Mouse (Mus musculus): ENCODE data around the gene Abca7. TPM values are rescaled to one million over a fixed set of nuclear protein-coding genes. Genes with fewer than 3 reads are reported as not detected.
A peak's percentile ranks its signal among the peaks of the same experiment; 100 is the strongest.
"Not testable (repeated sequence)": the region's sequence is repeated elsewhere in the genome, so short reads cannot be mapped to it uniquely, and the experiment has no call there.

Abca7 gene
- total RNA-seq, 2 experiments from 2014 or later = 3.2 to 4.2 TPM

DNA sequence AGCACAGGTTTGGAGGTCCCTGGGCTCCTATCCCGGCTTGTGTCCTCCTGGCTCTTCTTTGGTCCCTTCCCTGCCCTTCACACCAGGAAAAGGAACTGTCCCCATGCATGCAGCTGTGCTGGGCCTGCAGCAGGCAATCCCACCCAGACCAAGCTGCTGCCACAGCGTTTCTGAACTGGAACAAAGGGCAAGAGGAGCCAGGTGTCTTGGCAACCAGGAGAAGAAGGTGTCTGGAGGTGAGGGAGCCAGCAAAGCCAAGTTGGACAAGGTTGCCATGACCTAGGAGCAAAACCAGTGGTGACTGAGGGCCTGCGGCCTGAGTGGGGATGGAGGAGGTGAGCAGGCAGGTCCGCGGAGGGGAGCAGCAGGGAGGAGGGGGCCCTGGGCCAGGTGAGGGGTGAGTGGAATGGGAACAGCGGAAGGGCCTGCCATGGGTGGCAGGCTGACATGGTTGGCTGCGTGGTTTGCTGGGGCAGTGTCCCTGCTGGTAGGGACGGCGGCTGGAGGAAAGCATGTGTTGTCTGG, 50.8 kb downstream of the Abca7 start, which contains the start of gene Gpx4:
Gpx4 (plus strand) TSS at position 126 of the 525 bp plus-strand sequence.
- DNase-seq = no peak

DNA sequence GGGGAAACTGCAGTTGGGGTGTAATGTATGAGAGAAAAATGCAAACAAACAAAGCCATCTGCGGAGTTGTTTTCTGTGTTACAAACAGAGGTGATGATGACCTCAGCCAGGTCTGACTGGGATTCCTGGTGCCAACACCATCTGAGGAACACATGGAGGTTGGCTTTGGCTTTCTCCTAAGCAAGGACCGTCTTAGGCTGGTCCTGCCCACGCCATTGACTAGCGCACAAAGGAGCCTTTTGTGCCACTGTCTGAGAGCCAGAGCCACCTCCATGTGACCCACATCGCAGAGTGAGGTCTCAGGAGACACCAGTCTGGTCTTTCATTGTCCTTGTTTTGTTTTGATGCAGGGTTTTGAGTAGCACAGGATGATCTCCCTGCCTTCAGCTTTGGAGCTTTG, 52.1 kb downstream of the Abca7 start:
- no peak for DNase-seq

DNA sequence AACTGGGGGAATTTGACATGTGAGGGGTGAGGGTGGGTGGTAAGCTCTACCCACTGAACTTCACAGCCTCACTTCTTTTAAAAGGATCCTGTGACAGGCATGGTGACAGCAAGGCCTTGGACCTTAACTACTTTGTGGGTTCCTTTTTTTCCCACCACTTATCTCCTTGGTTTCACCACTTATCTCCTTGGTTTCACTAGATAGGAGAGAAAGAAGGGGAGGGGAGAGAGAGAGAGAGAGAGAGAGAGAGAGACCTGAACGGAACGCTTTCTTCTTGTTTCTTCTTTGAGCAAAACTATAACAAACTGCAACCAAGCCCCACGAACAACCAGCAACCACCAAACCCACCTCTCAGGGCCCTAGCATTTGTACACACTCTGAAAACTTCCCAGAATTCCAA, 52.5 kb downstream of the Abca7 start:
- DNase-seq = no peak

DNA sequence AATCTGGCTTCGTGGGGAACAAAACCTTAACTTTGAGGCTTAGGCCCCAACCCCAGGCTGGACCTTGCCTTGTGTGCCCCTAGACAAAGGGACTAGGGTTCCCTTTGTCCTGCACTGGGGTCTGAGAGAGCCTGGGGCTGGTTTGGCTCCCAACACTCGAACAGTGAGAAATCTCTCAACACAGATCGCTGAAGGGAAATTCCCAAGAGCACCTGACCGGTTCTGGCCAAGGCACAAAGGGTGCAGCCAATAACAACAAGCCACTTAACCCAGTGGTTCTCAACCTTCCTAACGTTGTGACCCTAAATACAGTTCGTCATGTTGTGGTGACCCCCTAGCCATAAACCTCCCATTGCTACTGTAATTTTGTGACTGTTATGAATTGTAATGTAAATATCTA, 54.0 kb downstream of the Abca7 start:
- no peak for DNase-seq

DNA sequence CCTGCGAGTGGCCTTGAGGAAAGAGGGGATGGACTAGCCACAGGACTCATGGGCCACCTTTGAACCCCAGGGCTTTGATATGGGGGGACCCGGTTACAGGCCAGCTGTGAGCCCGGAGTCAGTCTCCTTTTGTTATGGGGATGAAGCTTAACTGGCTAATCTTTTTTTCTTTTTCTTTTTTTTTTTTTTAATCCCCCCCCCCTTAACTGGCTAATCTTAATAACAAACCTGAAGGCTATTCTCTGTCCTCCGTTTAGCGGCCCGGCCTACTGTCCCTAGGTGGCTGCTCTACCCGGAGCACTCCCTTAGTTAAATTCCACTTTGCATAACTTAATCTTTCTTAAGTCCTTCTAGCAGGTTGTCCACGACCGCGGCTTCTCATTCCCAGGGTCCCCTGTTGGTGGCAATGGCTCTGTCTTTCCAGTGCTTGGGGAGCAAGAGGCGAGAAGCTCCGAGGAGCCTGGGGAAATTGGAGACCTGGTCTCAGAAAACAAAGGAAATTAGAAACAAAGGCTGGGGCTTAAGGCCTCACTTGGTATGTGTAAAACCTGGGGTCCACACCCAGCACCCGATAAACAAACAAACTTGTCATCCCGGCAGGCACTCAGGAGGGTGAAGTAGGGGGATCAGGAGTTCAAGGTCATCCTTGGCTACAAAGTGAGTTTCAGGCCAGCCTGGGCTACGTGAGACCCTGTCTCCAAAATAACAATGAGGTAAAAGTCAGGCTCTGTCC, 54.8 kb downstream of the Abca7 start:
- no peak for DNase-seq

DNA sequence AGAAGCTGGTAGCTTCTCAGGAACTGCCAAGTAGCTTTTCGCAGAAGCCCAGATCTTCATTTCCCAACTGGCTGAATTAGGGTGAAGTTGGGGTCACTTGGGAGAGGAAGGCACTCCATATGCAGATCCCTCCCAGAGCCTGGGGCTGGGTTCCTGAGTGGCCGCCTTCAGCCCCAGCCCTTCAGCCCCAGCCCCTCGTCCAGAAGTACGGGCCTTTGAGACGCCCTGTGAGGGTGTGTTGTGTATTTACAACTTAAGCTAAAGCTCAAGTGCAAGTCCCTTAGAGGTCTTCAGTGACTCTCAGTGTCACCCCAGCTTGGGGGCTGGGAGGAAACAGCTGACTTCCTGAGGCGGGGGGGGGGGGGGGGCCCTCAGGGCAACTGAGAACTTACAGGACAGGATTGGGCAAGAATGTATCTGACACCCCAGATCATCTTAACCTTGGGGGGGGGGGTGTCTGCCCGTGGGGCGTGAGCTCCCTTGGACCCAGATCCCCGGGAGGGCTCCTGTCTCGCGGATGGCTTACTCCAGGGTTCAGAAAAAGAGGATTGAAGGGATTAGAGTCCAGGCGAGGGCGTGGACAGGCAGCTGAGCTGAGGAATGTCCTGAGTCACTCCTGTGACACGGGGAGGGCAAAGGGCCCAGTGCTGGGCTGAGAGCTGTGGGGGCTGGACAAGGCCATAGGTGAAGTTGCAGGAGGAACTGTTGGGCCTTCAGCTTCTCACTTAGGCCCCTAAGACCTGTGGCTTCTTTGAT, 55.5 kb downstream of the Abca7 start:
- peak; percentile 56 for DNase-seq

DNA sequence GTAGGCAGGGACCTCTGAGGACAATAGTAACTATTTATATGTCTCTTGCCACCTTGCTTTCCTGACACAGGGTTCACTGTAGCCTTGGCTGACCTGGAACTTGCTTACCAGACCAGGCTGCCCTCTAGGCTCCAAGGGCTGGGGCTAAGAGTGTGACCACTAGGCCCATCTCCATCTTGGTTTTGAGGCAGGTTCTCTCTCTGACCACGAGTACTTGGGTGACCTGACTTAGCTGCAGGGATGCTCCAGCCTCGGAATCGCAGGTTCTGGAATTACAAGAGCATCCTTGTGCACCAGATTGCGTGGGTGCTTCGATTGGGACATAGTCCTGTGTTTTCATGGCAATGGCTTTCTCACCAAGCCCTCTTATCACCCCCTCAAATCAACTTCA, 56.1 kb downstream of the Abca7 start:
- DNase-seq = no peak

DNA sequence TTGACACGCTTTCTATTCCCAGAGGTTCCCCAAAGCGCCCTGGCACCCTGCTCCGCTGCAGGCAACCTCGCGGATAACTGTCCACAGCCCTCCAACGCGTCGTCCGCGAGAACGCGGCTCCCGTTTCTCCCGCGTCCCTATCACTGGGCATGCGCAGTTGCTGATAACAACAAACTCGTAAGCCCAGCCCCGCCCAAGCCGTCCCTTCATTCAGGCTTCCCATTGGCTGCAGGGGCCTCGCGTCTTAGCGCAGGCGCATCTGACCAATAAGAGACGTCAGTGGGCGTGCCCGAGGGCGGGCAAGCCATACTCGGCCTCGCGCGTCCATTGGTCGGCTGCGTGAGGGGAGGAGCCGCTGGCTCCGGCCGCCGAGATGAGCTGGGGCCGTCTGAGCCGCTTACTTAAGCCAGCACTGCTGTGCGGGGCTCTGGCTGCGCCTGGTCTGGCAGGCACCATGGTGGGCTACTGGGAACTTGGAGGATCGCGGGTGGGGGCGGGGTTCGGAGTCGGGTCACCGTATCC, 57.0 kb downstream of the Abca7 start:
- DNase-seq = peak; percentile 99

DNA sequence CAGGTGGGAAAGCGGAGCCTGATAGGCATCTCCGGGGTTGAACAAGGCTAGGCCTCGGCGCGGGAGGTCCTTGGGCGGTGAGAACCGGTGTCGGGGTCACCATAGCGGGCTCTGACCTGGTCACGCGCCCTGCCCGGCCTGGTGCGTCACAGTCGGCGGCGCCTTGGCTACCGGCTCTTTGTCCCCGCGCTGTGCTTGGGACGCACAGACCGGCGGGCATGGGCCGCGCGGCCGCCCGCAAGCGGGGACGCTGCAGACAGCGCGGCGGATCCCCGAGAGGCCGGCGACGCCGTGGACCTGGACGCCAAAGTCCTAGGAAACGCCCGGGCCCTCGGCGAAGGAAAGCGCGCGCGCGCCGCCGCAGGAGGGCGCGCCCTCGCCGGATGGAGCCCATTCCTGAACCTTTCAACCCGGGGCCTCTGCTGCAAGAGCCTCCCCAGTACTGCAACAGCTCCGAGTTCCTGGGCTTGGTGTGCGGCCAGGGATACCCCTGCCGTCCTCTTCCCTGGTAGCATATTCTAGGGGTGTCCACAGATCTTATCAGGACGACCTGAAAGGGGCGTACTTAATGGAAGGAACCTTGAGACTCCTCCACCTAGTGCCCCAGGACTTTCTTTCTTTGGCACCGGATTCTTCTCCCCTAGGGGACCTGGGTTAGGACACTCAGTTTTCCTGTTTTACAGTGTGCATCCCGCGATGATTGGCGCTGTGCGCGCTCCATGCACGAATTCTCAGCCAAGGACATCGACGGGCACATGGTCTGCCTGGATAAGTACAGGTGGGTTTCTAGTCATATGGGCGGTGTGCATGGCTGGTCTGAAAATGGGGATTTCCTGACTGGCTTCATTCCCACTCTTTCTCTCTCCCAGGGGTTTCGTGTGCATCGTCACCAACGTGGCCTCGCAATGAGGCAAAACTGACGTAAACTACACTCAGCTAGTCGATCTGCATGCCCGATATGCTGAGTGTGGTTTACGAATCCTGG, 57.8 kb downstream of the Abca7 start:
- peak; percentile 72 for DNase-seq

DNA sequence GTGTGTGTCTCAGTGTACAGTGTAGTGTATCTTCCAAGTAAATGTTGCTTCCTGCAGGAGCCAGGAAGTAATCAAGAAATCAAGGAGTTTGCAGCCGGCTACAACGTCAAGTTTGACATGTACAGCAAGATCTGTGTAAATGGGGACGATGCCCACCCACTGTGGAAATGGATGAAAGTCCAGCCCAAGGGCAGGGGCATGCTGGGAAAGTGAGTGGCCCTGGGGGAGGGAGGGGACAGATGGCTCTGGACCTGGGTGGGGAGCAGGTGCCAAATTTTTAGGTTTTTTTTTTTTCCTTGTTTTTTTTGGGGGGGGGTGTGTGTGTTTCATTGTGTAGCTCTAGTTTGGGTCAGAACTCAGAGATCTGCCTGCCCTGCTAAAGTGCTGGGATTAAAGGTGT, 58.6 kb downstream of the Abca7 start:
- DNase-seq = not testable (repeated sequence)

DNA sequence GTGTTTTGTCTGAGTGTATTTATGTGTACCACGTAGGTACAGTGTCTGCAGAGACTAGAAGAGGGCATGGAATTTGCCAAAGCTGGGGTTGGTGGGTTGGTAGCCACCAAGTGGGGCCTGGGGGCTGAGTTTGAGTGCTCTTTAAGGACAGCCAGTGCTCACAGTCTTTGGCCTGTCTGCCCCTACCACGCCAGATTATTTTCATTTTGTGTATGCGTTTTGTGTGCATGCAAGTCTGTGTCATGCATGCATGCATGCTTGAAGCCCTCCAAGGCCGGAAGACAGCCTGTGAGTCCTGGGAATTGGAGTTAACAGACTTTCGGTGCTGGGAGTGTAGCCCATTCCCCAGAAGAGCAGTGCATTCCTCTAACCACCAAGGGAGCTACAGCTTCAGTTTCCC, 59.1 kb downstream of the Abca7 start:
- DNase-seq = no peak

DNA sequence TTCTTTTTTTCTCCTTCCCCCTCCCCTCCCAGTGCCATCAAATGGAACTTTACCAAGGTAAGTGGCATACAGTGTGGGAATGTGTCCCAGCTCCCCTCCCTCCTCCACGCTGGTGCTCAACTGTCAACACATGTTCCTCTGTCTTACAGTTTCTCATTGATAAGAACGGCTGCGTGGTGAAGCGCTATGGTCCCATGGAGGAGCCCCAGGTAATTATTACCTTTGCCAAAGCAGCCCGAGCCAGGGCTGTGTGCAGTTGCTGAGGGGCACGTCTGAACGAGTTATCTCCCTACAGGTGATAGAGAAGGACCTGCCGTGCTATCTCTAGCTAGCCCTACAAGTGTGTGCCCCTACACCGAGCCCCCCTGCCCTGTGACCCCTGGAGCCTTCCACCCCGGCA, 59.6 kb downstream of the Abca7 start:
- no peak for DNase-seq

DNA sequence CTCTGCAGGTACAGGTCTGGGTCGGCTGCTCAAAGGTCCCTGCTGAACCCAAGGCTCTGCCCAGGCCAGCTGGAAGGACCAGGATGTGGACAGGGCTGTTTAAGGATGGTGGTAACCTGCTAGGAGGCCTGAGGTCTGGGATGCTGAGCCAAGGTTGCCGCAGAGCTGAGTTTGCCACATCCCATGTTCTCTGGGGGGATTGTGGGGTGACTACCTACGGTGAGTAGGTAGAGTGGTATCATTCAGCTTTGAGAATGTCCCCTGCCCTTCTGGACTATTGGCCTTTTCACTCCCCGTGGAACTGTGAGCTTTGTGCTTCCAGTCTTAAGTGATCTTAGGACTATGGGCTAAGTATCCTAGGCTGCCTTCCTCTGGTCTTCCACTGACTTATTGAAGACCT, 60.2 kb downstream of the Abca7 start:
- no peak for DNase-seq

DNA sequence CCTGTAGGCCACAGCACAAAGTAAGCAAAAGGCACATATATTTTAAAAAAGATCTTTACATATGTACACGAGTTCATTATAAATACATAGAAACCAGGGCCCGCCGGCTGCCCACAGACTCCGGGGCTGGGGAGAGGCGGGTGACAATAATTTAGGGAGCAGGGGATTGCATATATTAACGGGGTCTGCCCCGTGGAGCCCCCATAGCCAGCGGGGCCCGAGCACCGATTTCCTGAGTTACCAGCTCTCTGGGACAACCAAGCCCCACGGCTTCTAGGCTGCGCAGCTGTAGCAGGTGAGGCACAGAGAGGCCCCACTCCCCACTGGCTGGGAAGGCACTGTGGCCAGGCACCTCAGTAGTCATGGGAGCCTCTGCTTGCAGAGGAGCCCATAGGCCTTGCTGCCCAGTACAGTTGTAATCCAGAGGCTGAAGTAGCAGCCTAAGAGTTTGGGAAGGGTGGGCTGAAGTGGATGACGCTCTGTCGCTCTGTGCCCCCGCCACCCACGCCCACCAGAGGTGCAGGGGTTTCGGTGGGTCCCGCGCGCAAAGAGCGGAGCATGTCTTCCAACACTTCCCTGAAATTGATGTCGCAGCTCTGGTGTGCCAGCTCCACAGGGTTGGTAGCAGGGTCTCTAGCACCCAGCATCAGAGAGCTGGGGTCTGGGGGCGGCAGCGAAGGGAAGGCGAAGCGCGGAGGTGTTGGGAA, 60.8 kb downstream of the Abca7 start:
- no peak for DNase-seq

DNA sequence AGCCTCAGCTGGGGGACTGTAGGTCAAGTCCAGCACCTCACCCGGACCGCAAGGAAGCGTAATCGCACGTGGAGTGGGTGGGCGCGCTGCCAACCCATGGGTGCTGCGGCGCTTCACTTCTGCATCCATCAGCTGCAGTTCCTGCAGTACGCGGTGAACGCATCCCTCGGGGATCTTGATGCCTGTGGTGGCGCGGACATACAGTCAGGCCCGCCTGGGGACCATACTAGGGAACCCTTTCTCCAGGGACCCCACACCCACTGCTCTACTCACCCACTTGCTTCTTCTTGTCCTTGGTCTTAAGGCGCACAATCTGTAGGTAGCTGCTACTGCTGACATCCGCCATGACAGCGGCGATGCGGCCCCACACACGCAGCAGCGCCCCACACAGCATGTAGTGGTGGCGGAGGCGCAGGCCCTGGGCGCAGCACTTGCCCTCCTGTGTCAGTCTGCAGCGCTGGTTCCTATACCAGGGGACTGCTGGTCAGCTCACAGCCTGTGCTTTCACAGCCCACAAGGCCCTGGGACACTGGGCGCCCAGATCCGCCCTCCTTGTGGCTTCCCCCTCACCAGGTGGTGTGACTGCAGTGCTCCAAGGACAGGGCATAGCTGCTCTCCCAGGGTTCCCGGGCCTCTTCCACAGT, 61.5 kb downstream of the Abca7 start:
- no peak for DNase-seq

DNA sequence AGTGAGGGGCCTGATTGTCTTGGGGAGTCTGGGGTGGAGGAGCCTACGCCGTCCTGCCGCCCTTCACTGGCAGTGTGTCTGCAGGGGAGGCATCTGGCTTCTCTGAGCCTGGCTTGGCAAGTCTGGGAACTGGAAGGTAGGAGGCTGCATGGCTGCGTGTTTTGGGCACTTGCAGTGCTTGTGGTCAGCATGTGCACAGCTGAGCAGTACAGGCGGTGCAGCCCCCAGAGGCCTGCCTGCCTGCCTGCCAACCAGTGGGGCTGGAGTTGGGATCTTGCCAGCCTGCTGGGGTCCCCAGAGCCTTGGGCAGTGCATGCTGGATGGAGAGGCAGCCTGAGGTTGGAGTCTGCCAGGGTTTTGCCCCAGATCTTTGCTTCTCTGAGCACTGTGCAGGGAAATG, 66.8 kb downstream of the Abca7 start:
- DNase-seq = no peak

DNA sequence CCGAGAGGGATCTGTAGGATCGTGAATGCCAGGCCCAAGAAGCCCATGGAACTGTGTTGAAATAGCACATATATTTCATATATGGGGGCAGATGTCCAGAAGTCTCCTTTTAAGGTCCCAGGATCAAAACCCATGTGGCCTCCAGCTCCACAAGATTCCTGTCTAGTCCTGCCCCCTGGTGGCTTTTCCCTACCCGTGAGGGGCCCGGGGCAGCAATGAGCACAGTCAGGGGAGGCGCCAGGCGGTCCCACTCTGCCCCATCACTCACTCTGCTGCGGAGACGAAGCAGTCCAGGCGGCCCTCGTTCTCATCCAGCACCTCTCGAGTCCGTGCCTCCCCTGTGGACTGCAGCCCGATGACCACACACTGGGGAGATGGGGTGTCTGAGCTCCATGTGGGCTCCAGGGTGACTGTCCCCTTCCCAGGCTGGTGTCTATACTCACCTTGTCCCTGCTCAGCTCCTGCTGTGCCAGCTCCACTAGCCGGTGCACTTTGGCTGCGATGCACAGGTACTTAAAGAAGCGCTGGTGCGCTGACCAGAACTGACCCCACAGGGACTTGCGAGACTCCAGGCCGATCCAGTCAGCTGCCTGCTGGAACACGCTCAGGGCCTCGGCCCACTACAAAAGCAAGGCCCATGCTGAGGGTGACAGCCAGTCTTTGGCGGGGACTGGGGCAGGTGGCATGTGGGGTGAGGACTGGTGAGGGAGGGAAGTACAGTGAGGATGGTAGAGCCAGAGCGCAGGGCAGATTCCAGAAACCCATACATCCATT, 67.8 kb downstream of the Abca7 start:
- DNase-seq = no peak
